Mouse (Mus musculus): Measurements from ENCODE around the gene Calhm2.

GRCm38 (mm10) chr19:47135568-47135967, 2.5 kb downstream of the Calhm2 start:
- TF ChIP-seq TCF3 (IDR thresholded peaks at IDR 0.05; ENCODE audit: insufficient read length, low read depth) (no peak), E2F4 (IDR thresholded peaks at IDR 0.05; ENCODE audit: insufficient read depth) (no peak), MYOG (IDR thresholded peaks at IDR 0.05; ENCODE audit: control insufficient read depth in 1 of 3, insufficient read depth in 1 of 3, insufficient read length in 2 of 3, low read depth in 2 of 3) (no peak), POLR2A (IDR thresholded peaks at IDR 0.05; ENCODE audit: insufficient read length, low read depth) (no peak), USF1 (IDR thresholded peaks at IDR 0.05; ENCODE audit: low read depth) (no peak), POLR2AphosphoS2 (IDR thresholded peaks at IDR 0.05; ENCODE audit: insufficient read length, low read depth) (no peak), MAX (IDR thresholded peaks at IDR 0.05; ENCODE audit: low read depth) (no peak), TCF12 (IDR thresholded peaks at IDR 0.05; ENCODE audit: insufficient read depth, poor library complexity, severe bottlenecking) (no peak)
